Mouse (Mus musculus) NIH3T3 (cell line): ENCODE measurements around the gene Fbxo46.
A peak's percentile ranks its signal among the peaks of the same experiment; 100 is the strongest.

ENCODE experiments used
- DNase-seq: peaks from one replicate; pipeline ENCODE4 v3.0.0-alpha.2; 2012; ENCODE audit warnings: low read depth

The Fbxo46 gene

DNA sequence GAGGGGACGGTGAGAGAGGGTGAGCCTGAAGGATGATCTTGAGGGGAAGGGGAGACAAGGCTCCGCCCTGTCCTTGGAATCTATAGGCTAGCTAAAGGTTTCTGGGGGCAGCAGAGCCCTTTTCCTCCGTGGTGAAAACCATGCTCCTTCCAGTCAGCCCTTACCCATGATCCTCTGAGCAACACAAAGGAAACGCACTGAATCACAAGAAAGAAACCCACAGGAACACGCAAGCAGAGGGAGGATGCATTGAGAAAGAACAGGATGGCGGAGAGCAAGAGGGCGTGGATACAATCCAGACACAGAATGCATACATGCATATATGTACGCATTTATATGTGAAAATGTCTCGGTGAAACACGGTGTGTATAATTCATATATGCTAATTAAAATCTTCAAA is 49.8 kb downstream of the Fbxo46 start:
- no peak for DNase-seq

DNA sequence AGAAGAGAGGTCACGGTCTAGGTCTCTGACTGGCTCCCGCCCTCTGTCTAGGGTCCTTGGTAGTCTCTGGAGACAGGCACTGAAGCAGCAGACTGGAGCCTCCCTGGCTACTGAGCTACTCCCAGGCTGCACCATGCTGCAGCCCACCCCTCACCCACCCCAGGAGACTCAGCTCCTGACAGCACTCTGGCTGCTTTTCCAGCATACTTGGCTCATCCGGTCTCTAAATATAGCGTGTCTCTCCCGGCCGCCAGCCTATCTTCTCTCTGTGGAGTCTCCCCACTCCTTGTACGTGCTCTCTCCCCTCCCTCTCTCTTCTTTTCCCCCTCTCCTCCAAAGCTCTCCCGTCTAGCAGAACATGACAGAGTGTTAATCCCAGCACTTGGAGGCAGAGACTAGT is 50.5 kb downstream of the Fbxo46 start:
- peak; percentile 25 for DNase-seq

DNA sequence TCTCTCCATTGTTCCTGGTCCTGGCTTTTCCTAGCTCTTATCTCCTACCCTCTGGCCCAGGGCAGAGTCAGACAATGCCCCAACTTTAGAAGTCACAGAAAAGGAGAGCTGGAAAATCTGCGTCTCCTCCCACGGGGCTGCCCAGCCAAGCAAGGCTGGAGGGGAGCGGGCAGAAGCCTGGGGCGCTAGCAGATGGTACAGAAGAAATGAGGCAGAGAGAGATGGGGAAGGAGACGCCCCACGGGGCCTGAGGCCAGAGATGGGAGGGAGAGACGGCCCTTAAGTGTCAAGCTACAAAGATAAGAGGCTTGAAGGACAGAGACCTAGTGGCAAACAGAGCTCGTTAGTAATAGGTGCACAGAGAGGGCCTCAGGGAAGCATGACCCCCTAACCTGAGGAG is 52.2 kb downstream of the Fbxo46 start:
- DNase-seq = no peak

DNA sequence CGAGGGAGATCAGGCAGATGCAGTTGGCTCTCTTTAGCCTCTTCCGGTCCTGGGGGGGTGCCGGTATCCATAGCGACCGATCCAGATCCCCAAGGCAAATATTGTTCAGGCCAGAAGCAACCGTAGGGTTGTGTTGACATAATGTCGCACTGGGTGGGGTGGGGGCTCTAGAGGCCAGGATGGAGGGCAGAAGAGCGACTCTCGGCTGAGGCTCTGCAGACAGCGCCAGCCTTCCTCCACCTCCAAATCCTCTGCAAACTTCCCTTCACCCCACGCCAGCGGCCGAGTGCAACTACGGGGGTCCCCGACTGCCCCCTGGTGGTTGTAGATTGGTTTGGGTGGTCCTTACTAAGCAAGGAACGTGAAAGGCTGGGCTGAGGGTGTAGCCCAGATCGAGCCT is 53.2 kb downstream of the Fbxo46 start:
- DNase-seq = peak; percentile 78

DNA sequence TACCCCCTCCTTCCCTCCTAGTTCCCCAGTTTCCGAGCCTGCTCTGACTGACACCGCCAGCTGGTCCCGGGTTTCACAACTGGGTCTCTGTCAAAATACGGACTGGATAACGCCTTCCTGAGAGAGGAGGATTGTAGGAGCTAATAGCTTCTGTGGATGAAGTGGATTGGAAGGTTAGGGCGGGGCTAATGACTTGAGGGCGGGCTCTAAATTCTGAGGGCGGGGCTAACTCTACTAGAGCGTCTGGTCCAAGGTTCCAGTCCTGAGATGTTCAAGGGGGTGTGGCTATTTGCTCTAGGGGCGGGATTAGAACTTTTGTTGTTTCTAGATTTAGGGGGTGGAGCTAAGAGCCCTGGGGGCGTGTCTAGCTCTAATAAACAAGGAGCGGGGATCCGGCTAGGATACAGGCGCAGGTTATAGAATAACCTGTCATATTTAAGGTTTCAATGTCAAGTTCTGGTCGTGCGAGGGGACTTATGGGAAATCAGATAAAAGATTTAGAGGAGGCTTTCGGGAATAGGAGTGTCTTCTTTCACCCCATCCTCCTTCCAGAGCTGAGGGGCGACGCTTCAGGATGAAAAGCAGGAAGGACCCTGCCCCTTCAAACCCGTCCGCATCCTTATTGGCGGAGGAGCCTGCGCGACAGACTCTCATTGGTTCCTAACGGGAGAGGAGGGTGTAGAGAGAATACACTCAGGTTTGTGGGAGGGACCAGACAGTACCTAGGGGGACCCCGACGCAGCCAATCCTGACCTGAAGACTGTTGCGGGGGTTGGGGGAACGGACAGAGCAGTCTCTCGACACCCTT is 56.3 kb downstream of the Fbxo46 start, which contains the start of gene Eml2:
TSS of gene Eml2 (plus strand) at position 714 of the 808 bp plus-strand sequence.
- DNase-seq = peak; percentile 22

DNA sequence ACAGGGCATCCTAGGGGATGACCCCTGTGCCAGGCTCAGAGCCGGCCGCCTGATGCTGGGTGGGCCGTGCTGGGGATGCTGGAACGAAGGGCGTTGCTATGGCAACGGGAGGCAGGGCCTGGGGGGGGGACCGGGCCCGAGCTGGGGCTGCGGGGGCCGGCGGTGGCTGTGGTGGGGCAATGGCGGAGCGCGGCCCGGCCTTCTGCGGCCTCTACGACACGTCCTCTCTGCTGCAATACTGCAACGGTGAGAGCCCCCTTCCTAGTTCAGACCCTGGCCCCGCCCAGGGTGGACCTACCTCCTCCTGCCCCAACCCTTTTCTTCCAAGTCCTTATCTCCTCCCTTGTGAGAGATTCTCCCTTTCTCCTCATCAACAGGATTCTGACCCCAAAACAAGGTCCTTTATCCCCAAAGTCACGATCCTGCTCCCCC is 56.9 kb downstream of the Fbxo46 start:
- DNase-seq = no peak

DNA sequence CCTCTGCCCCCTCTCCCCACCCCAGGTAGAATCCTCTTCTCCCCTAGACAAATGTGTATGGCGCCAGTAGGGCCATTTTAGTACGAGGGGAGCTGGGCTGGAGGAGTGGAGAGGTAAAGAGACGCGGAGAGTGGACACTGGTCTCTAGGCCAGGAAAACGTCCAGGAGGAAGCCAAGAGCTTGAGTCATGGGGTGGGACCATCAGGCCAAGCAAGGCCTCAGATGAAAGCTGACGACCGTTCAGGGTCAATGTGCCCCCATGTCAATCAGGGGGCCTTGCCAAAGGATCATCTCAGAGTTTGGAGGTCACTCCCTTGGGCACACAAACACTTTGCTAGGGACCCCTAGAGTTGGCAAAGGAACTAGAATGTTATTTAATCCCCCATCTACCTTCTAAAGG is 57.6 kb downstream of the Fbxo46 start:
- DNase-seq = no peak

DNA sequence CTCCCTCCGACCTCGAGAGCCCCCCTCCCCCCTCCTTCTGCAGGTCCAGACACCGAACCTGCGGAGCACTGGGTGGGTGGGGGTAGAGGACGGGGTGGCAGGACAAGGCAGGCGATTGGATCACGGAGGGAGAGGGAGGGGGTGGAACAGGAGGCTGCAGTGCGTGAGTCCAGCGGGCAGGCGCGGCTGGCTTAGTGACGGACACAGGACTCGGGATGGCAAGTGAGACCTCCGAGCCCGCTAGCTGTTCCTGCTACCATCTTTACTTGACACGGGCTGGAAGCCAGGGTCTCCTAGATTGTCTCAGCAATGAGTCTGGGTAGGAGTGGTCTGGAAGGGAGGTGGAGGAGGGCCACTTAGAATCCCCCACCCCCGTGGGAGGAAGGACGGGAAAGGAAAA is 58.4 kb downstream of the Fbxo46 start:
- DNase-seq = no peak

DNA sequence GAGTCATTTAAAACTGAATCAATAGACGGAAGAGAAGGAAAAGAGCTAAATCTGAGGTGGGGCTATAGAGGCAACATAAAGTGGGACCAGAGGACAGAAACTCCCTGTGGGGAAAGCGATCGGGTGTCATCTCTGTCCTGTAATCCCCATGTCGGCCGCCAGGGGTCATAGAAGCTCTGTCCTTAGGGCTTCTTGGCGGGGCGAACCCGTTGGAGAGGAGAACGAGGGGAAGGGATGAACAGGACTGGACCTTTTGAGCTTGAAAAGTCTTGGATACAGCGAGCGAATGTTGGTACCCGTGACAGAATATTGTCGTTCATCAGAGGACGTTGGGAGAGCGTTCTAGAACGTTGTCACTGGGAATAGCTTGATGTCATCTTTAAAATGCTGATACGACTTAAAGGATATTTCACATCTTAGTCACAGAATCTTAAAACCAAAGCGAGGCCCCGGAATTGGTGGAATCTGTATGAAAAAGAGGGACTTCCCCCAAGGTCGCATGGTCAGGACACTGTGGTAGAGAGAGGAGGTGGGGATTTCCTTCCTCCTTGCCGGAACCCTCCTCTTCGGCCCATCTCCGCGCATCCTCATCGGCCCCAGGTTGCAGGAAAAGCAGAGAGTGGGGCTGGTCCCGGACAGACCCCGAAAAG is 58.9 kb downstream of the Fbxo46 start:
- peak; percentile 40 for DNase-seq

DNA sequence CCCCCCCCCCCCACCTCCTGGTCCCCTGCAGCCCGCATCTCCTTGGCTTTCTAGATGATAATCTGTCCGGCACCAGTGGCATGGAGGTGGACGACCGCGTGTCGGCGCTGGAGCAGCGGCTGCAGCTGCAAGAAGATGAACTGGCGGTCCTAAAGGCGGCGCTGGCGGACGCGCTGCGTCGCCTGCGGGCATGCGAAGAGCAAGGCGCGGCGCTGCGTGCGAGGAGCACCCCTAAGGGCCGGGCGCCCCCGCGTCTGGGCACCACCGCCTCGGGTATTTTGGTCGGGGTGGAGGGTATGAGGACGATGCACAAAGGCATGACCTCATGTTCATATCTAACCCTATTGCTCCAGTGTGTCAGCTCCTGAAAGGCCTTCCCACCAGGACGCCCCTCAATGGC is 59.5 kb downstream of the Fbxo46 start:
- DNase-seq = no peak

DNA sequence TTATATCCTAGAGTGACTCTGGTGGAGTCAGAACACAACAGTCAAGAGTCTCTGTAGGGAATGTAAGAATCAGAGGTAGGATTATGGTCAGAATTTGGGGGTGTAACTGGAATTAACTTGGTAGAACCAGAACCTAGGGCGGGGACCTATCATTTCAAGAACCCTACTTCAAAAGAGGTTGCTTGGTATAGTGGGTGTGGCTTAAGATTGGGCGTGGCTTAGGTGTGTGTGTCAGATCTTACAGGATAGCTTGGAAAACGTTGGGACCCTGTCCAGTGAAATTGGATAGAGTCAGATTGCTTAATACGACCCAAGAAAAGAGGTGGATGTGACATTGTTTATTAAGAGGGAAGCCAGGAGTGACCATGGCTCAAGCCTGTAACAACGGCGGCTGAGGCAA is 60.3 kb downstream of the Fbxo46 start:
- no peak for DNase-seq

DNA sequence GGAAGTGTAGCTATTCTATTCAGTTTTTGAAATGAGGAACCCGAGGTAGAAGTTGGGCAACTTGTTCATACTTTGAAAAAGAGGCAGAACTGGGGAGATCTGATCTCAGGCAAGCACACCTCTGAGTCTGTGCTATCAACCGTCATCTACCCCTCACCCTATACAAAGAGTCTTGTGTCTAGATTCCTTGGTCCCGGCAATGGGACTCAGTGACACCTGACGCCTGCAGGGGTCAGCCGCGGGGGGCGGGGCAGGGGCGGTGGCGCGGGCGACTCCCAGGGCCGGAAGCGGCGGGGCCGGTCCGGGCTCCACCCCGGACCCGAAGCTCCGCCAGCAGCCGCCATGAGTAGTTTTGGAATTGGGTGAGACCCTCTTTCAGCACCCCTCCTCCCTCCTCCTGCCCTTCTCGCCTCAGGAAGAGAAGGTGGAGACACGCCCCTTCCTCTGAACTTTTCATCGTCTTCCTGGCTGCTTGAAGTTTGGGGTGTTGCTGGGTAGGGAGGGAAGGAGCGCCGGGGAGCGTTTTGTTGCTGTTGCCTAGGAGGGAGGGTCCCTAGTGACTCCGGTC is 61.3 kb downstream of the Fbxo46 start:
- peak; percentile 23 for DNase-seq

DNA sequence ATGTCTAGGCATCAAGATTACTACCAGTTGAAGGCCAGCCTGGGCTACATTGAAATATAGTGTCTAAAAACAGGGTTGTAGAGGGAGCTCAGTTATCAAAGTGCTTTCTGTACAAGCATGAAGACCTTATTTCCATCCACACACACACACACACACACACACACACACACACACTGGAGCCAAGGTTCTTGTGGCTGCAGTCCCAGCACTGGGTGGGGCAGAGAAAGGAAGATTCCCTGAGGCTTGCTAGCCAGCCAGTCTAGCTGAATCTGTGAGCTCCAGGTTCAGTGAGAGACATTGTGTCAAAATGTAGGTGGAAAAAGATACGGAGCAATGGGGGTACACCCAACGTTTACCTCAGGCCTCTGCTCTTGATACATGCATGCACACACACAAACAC is 64.6 kb downstream of the Fbxo46 start:
- peak; percentile 77 for DNase-seq

DNA sequence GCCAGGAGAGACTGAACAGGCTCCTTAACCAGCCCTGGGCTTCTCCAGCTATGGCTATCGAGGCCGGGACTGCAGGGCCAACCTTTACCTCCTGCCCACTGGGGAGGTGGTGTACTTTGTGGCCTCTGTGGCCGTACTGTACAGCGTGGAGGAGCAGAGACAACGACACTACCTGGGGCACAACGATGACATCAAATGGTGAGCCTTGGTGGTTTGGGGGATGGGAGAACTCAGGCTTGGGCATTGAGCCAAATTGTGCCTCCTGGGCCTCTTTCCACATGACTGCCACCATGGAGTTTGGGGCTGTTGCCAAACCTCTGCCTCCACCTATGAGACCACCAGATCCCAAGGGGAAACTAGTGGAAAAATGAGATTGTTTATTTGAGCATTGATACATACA is 65.1 kb downstream of the Fbxo46 start:
- peak; percentile 71 for DNase-seq
